Mouse (Mus musculus): ENCODE data around the gene Klk12. TPM values are rescaled to one million over a fixed set of nuclear protein-coding genes. Genes with fewer than 3 reads are reported as not detected.

The Klk12 gene
- polyA plus RNA-seq, 1 experiment, result not detected

DNA sequence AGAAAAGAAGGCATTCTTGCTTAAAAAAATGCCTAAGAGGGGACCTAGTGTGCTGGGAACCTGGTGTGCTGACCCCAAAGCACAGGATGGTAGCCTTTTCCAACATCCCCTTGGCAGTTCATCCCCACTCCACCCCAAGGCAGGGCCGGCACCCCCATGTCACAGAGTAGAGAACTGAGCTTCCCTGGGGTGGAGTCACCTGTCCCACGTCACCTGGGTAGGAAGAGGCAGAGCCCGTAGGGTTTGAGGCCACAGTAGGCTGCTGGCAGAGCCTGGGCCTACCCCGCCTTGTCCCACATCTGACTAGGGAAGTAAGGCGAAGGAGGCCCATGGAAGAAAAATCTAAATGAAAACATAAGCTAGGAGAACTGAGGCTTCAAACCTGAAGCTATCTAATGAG, 5.7 kb downstream of the Klk12 start, which contains the start of gene Klk11:
Gene Klk11 (plus strand): TSS at position 241 of the 400 bp plus-strand sequence.
- no peaks in the 10 kb centered on the region for H3K36me3 ChIP-seq (ENCODE audit: control insufficient read depth, insufficient read depth, low read length)
- no peaks in the 10 kb centered on the region for H3K27me3 ChIP-seq (ENCODE audit: control insufficient read depth, insufficient read depth, low read length)
- 77% methylated on average over 5 of the region's 5 CpGs for WGBS
- H3K4me1 ChIP-seq (ENCODE audit: control insufficient read depth, insufficient read depth, insufficient read length, low read length), result no peaks in the 10 kb centered on the region
- H3K27ac ChIP-seq (ENCODE audit: insufficient read depth, low read depth, low read length), result no peak within 1 kb of the TSS
- no peak for TF ChIP-seq POLR2A (IDR thresholded peaks at IDR 0.05; ENCODE audit: low read depth, low read length)
- TF ChIP-seq CTCF (IDR thresholded peaks at IDR 0.05; ENCODE audit: extremely low read depth, insufficient read length, insufficient replicate concordance, low read depth, low read length), result no peak
- no peak within 1 kb of the TSS for H3K4me3 ChIP-seq (ENCODE audit: low read depth, low read length)

- Histone ChIP-seq H3K36me3 (ENCODE audit: control insufficient read depth, insufficient read depth, low read length) (no peaks in the 10 kb centered on the region), H3K27ac (ENCODE audit: insufficient read depth, low read depth, low read length) (no peak overlapping the region), H3K27me3 (ENCODE audit: control insufficient read depth, insufficient read depth, low read length) (no peaks in the 10 kb centered on the region), H3K4me1 (ENCODE audit: control insufficient read depth, insufficient read depth, insufficient read length, low read length) (no peaks in the 10 kb centered on the region), H3K4me3 (ENCODE audit: low read depth, low read length) (no peak overlapping the region)
- WGBS, result 50% methylated on average over 6 of the region's 6 CpGs
- no peak for TF ChIP-seq CTCF (IDR thresholded peaks at IDR 0.05; ENCODE audit: extremely low read depth, insufficient read length, insufficient replicate concordance, low read depth, low read length)
- no peak for TF ChIP-seq POLR2A (IDR thresholded peaks at IDR 0.05; ENCODE audit: low read depth, low read length)
These were observed 6.1 kb downstream of the Klk12 start for GRCm38 (mm10) chr7:43774802-43775201.

GRCm38 (mm10) chr7:43775311-43776057, 6.8 kb downstream of the Klk12 start:
- 49% methylated on average over 7 of the region's 7 CpGs for WGBS
- TF ChIP-seq CTCF (IDR thresholded peaks at IDR 0.05; ENCODE audit: extremely low read depth, insufficient read length, insufficient replicate concordance, low read depth, low read length) (no peak), POLR2A (IDR thresholded peaks at IDR 0.05; ENCODE audit: low read depth, low read length) (no peak)

DNA sequence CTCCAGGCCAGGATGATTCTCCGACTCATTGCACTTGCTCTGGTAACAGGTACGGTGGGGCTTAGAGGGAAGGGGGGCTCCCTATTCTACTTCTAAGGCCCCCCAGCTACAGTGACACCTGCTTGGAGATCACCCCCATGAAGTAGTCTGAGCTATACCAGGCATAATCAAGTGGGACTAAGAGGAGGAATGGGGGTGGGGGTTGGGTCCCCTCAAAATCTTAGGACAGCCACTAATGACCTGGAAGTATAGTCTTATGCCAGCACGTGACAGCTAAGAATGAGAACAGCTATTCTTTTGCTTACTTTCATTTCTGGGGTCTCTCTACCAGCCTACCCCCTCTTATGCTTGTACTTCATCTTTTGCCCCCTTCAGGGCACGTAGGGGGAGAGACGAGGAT, 7.8 kb downstream of the Klk12 start:
- no peak overlapping the region for H3K27ac ChIP-seq (ENCODE audit: insufficient read depth, low read depth, low read length)

More at GRCm38 (mm10) chr7:43775311-43776057, 6.8 kb downstream of the Klk12 start:
- Histone ChIP-seq H3K27ac (ENCODE audit: insufficient read depth, low read depth, low read length) (no peak overlapping the region), H3K4me3 (ENCODE audit: low read depth, low read length) (no peak overlapping the region), H3K27me3 (ENCODE audit: control insufficient read depth, insufficient read depth, low read length) (no peaks in the 10 kb centered on the region), H3K4me1 (ENCODE audit: control insufficient read depth, insufficient read depth, insufficient read length, low read length) (no peaks in the 10 kb centered on the region), H3K36me3 (ENCODE audit: control insufficient read depth, insufficient read depth, low read length) (no peaks in the 10 kb centered on the region)

DNA sequence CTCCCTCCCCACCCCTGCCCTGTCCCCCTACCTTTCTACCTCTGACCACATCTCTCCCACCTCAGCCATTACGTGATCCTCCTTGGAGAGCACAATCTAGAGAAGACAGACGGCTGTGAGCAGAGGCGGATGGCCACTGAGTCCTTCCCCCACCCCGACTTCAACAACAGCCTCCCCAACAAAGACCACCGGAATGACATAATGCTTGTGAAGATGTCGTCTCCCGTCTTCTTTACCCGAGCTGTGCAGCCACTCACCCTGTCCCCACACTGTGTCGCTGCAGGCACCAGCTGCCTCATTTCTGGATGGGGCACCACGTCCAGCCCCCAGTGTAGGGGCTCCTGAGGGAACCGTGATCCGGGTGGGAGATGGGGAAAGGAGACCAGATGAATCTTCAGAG, 8.7 kb downstream of the Klk12 start:
- 88% methylated on average over 12 of the region's 12 CpGs for WGBS
- H3K36me3 ChIP-seq (ENCODE audit: control insufficient read depth, insufficient read depth, low read length), result no peaks in the 10 kb centered on the region
- no peaks in the 10 kb centered on the region for H3K27me3 ChIP-seq (ENCODE audit: control insufficient read depth, insufficient read depth, low read length)
- no peak for TF ChIP-seq CTCF (IDR thresholded peaks at IDR 0.05; ENCODE audit: extremely low read depth, insufficient read length, insufficient replicate concordance, low read depth, low read length)
- no peak for TF ChIP-seq POLR2A (IDR thresholded peaks at IDR 0.05; ENCODE audit: low read depth, low read length)
- no peak overlapping the region for H3K27ac ChIP-seq (ENCODE audit: insufficient read depth, low read depth, low read length)
- no peak overlapping the region for H3K4me3 ChIP-seq (ENCODE audit: low read depth, low read length)
- H3K4me1 ChIP-seq (ENCODE audit: control insufficient read depth, insufficient read depth, insufficient read length, low read length), result no peaks in the 10 kb centered on the region

More for the DNA sequence above, 7.8 kb downstream of the Klk12 start:
- 83% methylated on average over 5 of the region's 5 CpGs for WGBS
- TF ChIP-seq CTCF (IDR thresholded peaks at IDR 0.05; ENCODE audit: extremely low read depth, insufficient read length, insufficient replicate concordance, low read depth, low read length), result no peak
- no peak for TF ChIP-seq POLR2A (IDR thresholded peaks at IDR 0.05; ENCODE audit: low read depth, low read length)
- Histone ChIP-seq H3K36me3 (ENCODE audit: control insufficient read depth, insufficient read depth, low read length) (no peaks in the 10 kb centered on the region), H3K4me1 (ENCODE audit: control insufficient read depth, insufficient read depth, insufficient read length, low read length) (no peaks in the 10 kb centered on the region), H3K4me3 (ENCODE audit: low read depth, low read length) (no peak overlapping the region), H3K27me3 (ENCODE audit: control insufficient read depth, insufficient read depth, low read length) (no peaks in the 10 kb centered on the region)

GRCm38 (mm10) chr7:43778176-43778970, 9.7 kb downstream of the Klk12 start:
- TF ChIP-seq CTCF (IDR thresholded peaks at IDR 0.05; ENCODE audit: extremely low read depth, insufficient read length, insufficient replicate concordance, low read depth, low read length) (no peak), POLR2A (IDR thresholded peaks at IDR 0.05; ENCODE audit: low read depth, low read length) (no peak)
- H3K27me3 ChIP-seq (ENCODE audit: control insufficient read depth, insufficient read depth, low read length), result no peaks in the 10 kb centered on the region
- H3K4me3 ChIP-seq (ENCODE audit: low read depth, low read length), result no peak overlapping the region
- no peaks in the 10 kb centered on the region for H3K36me3 ChIP-seq (ENCODE audit: control insufficient read depth, insufficient read depth, low read length)
- WGBS, result 90% methylated on average over 10 of the region's 10 CpGs
- H3K4me1 ChIP-seq (ENCODE audit: control insufficient read depth, insufficient read depth, insufficient read length, low read length), result 0 out of 2 replicates have a peak, but pooled peaks cover 2% of the 10 kb centered on the region
- no peak overlapping the region for H3K27ac ChIP-seq (ENCODE audit: insufficient read depth, low read depth, low read length)

DNA sequence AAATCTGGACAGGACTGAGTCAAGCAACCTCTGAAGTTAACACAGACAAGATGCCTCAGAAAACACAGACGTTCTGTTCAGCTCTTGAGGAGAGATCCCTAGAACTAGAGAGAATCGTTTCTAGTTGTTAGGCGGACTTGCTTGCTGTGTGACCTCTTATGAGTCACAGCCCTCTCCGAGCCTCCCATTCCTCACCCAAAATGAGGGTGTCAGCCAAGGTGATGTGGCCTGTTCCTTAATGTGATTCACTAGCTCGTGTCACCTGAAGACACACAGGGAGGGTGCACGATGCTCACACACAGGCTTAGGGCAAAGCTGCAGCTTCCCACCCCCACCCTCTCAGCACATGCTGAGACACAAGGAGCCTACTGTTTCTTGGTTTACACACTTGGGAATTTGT, 11.5 kb downstream of the Klk12 start:
- Histone ChIP-seq H3K27ac (ENCODE audit: insufficient read depth, low read depth, low read length) (no peak overlapping the region), H3K27me3 (ENCODE audit: control insufficient read depth, insufficient read depth, low read length) (no peaks in the 10 kb centered on the region), H3K36me3 (ENCODE audit: control insufficient read depth, insufficient read depth, low read length) (no peaks in the 10 kb centered on the region), H3K4me1 (ENCODE audit: control insufficient read depth, insufficient read depth, insufficient read length, low read length) (0 out of 2 replicates have a peak, but pooled peaks cover 2% of the 10 kb centered on the region), H3K4me3 (ENCODE audit: low read depth, low read length) (no peak overlapping the region)
- TF ChIP-seq CTCF (IDR thresholded peaks at IDR 0.05; ENCODE audit: extremely low read depth, insufficient read length, insufficient replicate concordance, low read depth, low read length) (no peak), POLR2A (IDR thresholded peaks at IDR 0.05; ENCODE audit: low read depth, low read length) (no peak)
- WGBS, result 42% methylated on average over 6 of the region's 6 CpGs
